Mouse (Mus musculus) mesoderm, embryonic 11.5 days (tissue): ENCODE data around the gene Lrch4.

Experiments
- DNase-seq: peaks from one replicate; pipeline ENCODE4 v3.0.0-alpha.2; 2012; ENCODE audit warnings: low read depth, low spot score

The Lrch4 gene

GRCm38 (mm10) chr5:137628498-137629305 lies at the start of gene Lrch4, which contains the start of the genes Fbxo24 and Gm20605:
TSS of gene Lrch4 (plus strand) at chr5:137629121.
TSS of gene Fbxo24 (minus strand) at chr5:137629002.
TSS of gene Gm20605 (plus strand) at chr5:137629175.
- peak; percentile 100 for DNase-seq

GRCm38 (mm10) chr5:137580246-137580645 lies 48.7 kb upstream of the Lrch4 start:
- DNase-seq: no peak

DNA sequence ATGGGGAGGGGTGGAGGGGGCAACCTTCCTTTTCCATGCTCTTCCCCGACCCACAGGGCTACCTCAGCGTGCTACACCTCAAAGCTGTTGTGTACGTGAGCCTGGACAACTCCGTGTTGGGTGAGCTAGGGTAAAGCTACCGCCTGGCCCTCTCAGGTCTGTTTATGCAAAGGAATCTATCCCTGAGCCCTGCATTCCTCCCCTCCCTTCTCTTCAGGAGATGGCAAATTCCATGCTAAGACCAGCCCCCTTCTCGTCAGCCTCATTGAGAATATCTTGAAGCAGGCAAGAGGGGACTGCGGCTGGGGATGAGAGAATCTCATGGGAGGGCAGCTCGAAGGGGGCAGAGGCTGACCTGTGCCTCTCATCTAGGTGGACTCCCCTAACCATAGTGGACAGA lies 46.2 kb upstream of the Lrch4 start:
- DNase-seq: no peak

- DNase-seq: peak; percentile 67
These were observed 45.2 kb upstream of the Lrch4 start for GRCm38 (mm10) chr5:137583670-137584169.

DNA sequence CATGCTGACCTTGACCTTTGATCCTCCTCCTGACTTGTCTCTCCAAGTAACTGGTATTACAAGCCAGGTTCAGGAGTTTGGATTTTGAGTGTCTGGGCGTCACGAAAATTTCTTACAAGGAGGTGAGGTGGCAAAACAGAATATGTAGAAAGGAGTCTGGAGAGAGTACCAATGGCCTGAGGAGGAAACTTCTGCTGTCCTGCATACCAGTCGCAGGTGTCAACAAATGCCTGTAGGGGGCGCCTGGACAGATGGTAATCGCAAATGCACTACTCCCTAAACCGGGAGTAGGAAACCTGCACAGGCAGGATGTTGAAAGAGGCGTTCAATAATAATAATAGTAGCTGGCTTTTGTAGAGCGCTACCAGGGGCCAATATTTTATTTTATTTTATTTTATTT lies 43.9 kb upstream of the Lrch4 start:
- DNase-seq: peak; percentile 69

- DNase-seq: no peak
These were observed 38.4 kb upstream of the Lrch4 start for GRCm38 (mm10) chr5:137590507-137590906.

DNA sequence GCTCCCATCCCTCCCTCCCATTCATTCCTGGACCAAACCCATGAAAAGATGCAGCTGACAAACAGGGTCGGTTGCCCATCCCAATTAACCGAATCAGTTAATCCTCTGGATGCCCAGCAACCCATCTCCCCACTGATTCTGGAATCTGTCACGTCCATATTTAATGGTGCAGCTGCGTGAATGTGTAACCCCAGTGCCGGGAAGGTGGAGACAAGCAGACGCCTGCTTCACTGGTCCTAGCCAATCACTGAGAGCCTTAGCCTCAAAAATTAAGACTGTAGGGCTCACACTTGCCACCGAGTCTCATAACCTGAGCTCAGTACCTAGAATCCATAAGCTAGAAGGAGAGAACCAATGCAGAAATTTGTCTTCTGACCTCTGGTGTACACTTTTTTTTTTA lies 33.0 kb upstream of the Lrch4 start:
- DNase-seq: no peak

- no peak for DNase-seq
These were observed 32.2 kb upstream of the Lrch4 start for GRCm38 (mm10) chr5:137596601-137597261.

GRCm38 (mm10) chr5:137597625-137598024 lies 31.3 kb upstream of the Lrch4 start:
- DNase-seq: no peak

- no peak for DNase-seq
These were observed 30.7 kb upstream of the Lrch4 start for GRCm38 (mm10) chr5:137598100-137598826.

- no peak for DNase-seq
These were observed 29.3 kb upstream of the Lrch4 start for GRCm38 (mm10) chr5:137599600-137599999.

DNA sequence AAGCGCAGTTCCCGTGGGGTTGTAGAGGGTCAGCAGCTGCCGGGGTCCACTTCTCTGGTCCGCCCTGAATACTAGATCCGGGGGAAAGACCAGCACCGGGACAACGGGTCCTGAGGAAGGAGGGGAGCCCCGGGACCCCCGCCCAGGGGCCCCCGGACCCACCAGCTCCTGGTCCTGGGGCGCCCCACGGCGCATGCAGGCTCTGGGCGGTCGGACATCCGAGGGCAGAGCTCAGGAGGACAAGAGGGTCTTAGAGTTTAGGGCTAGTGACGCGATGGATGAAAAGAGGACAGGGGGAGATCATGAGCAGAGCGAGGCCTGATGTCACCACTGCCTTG lies 28.7 kb upstream of the Lrch4 start:
- no peak for DNase-seq

GRCm38 (mm10) chr5:137600619-137601364 lies 28.1 kb upstream of the Lrch4 start, which contains the start of gene Mospd3:
TSS of gene Mospd3 (minus strand) at chr5:137601058.
- peak; percentile 98 for DNase-seq

GRCm38 (mm10) chr5:137601365-137601729 lies 27.6 kb upstream of the Lrch4 start:
- no peak for DNase-seq

GRCm38 (mm10) chr5:137607860-137608653 lies 20.9 kb upstream of the Lrch4 start:
- DNase-seq: no peak

GRCm38 (mm10) chr5:137608654-137609190 lies 20.2 kb upstream of the Lrch4 start:
- DNase-seq: no peak

DNA sequence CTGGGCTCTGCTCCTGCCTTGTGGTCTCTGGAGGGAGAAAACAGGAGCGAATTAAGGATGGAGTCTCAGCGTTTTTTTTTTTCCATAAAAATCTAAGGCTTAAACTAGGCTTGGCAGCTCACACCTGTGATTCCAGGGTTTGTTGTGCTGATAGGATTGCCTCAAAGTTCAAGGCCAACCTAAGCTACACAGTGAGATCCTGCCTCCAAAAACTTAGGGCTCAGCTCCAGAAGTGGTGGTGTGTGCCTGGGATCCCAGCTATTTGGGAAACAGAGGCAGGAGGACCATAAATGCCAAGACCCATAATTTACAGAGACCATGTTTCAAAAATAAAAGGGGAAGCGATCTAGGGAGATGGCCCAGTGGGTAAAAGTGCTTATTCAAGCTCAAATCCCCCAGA lies 19.6 kb upstream of the Lrch4 start:
- no peak for DNase-seq

GRCm38 (mm10) chr5:137610056-137610455 lies 18.9 kb upstream of the Lrch4 start:
- DNase-seq: no peak

GRCm38 (mm10) chr5:137610548-137611244 lies 18.2 kb upstream of the Lrch4 start:
- peak; percentile 93 for DNase-seq

DNA sequence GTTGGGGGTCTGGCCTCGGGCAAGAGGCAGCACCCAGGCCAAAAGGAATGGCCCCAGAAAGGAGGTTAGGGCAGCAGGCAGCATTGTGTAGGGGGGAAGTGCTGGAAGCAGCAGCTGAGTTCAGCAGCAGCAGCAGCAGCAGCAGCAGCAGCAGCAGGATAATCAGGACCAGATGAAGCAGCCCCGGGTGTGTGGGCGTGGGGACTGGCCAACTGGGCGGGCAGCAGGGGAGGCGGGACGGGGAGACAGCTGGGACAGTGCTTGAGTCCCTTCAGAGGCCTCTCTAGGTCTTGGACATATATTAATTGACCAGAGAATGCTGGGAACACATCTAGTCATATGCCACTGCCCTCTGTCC lies 17.7 kb upstream of the Lrch4 start:
- peak; percentile 77 for DNase-seq
